Mouse (Mus musculus): ENCODE results near the gene Card10.

Card10 gene

DNA sequence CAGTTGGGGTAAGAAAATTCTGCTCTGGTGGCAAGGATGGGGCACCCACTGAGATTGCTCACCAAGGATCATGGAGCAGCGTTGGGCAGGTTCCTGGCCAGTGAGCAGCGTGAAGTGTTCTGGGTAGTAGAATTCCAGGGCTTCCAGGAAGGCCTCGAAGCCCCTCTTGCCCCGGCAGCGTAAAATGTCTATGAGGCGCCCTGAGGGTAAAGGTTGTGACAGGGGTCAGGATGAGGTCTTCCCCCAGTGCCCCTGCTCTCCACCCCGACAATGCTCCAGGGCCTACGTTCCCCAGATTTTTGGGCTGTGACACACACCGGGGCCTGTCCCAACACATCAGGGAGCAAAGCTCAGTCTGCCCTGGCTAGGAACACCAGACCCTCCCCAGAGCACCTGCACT lies 1.3 kb downstream of the Card10 start:
- no peak for DNase-seq

DNA sequence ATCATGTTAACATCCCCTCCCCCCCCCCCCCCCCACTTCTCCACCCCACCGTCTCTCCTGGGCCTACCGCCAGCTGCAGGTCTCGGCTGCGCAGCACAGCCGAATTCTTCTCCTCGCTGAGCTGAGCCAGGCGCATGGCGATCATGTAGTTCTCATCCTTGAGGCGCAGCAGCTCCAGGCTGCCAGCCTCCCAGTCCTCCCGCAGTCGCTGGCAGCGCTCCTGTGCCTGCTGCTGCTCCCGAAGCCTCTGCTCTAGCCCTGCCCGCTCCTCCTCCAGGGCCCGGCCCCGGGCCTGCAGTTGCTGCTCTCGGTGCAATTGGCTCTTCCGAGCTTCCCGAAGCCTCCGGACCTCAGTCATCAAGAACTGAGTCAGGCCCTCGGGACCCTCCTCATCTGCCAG lies 3.8 kb downstream of the Card10 start:
- DNase-seq = peak; percentile 57 to 75

DNA sequence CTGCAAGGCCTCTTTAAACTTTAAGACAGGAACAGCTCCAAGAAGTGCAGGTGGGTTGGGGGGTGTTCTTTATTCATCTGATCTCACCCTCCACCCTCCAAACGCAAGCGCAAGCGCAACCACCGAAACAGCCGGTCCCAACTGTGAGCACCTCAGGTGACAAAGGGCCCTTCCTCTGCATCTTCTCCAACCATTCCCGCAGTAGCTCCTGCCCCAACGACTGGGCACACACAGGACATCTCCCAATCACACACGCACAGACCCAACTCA lies 5.8 kb downstream of the Card10 start:
- DNase-seq = no peak

DNA sequence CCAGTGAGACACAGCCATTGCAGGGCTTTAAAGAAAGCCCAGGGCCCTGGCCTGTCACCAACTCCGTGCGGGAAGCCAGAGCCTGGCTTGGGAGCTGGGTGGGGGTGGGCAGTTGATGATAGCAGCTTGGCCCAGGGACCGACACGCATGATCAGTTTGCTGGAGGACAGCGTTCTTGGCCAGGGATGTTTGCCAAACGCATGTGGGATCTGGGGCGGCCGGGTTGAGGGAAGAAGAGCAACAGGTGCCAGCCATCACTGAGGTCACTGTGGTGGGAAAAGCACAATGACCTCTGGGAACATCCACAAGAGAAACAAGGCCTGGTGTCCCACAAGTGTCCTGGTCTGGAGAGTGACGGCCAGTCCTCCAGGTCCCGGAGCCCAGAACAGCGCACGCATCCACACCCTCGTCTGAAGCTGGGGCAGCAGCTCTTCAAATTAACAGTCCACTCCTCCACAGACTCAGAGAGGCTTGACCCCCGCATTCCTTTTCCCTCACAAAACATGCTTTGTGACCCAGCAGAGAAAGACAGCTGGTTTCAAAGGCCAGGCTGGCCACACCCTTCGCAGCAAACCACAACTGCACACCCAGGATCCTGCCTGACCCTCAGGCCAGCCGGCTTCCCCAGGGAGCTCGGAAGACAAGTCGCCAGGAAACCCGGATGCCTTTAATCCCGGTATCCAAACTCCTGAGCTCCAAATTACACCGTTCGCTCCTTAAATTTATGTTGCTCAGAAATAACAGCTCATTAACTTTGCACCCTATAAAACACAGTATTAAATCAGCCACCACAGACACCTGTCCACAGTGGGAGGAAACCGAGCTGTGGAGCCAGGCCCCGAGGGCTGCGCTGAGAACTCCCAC lies 6.4 kb downstream of the Card10 start:
- peak in 1 of 2 experiments; percentile 28 for DNase-seq

DNA sequence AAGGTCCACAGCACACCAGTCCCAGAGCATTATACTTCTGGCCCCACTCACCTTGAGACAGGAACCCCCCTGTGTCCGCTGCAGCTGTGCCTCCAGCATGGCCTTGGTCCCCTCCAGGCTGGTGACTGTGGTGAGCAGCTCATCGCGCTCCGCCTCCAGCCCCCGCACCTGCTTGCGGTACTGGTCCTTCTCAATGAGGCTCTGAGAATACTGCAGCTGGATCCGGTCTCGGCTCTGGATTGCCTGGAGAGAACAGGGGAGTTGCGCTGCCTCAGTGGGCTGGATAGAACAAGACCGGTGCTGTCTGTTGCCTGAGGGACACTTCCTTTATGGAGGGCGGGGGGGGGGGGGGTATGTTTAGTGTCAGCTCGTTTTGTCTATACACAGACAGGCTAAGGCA lies 11.9 kb downstream of the Card10 start:
- DNase-seq = no peak

DNA sequence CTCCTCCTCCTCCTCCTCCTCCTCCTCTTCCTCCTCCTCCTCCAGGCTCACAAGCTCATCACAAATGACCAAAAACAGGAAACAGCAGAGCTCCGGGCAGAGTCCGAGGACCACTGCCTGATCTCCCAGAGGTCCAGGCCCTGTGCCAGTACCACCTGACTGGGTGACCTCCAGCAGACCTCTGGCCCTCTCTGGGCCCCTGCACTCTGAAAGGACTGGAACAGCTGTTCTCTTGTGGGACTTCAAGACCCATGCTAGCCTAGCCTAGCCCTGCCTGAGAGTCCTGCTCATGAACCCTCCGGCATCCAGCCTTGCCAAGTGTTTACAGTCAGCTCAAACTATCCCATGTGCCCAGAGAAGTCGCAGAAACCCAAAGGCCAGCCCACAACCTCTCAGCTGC lies 12.4 kb downstream of the Card10 start:
- no peak for DNase-seq

DNA sequence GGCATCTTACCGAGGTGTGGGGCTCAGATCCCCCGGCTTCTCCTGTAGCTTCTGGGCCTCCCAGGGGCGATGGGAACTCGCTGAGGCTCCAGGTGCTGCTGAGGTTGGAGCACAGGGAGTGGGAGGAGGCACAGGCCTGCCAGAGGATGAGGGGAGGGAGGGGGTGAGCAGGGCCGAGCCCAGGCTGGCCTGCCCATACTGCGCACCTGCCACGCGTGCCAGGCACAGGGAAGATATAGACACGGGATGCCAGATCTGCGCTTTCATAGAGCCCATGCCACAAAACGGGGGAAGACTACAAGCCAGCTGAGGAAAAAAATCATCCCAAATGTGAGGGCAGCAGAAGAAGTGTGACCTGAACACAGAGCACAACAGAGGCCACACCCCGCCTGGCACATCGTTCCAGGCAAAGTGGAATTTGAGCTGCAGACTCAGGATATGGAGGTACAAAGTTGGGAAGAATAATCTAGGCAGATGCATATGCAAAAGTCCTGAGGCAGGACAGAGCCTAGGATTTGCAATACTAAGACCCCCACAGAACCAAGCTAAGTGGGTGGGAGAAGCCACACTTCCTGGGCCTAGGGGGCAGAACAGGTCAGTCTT lies 13.0 kb downstream of the Card10 start:
- DNase-seq = no peak

DNA sequence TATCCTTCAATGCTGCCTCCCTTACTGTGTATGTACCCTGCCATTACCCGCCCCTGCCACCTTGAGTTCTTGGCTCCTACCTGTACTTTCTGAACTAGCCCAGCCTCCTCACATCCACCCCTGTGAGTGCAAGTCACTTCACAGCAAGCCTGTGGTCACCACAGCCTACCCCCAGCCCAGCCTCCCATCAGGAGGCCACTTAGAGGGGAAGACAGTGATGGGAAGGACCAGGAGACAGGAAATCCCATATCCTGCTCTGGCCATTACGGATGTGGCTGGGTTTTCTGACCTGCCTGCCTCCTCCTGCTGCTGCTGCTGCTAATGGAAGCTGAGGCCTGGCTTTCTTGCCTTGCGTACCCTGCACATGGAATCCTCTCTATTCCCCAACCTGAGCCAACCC lies 14.8 kb downstream of the Card10 start:
- DNase-seq = no peak

DNA sequence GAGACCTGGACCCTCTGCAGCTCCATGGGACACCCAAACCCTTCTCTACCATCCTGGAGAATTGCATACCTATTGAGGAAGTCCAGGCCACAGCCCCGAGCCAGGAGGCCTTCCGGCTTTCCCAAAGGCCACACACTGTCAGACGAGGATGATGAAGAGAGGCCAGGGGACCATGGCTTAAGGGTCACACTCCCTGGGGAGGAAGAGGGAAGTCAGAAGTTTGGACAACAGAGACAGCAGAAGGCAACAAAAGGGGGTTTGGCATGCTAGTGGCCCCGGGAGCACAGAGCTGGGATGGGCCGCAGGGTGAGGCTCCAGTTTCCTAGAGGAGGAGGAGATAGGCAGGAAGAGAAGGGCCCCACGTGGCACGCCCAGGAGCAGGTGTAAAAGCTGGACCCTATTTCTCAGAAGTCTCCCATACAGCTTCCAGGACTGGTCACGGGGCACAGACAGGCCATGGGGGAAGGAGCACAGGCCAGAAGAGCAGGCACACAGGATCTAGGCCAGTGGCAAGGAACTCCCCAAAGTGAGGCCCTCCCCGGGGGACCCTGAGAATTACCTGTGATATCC lies 15.5 kb downstream of the Card10 start:
- DNase-seq = no peak

DNA sequence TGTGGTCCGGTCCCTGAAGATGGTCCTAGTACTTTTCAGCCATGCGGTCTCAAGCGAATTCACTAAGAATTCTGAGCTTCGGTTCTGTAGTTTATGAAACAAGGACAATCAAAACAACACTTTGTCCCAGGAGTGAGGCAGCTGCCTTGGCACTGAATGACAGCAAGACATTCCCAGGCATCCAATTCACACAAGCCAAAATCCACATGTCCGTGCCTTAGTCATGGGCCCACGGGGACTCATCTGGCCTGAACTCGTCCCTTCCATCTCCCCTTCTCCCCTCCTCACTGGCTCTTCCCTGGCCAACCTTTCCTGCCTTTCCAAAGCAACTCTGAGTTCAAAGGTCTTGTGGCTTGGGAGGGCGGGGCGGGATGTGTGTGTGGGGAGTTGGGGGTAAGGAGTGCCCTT lies 16.4 kb downstream of the Card10 start:
- no peak for DNase-seq

DNA sequence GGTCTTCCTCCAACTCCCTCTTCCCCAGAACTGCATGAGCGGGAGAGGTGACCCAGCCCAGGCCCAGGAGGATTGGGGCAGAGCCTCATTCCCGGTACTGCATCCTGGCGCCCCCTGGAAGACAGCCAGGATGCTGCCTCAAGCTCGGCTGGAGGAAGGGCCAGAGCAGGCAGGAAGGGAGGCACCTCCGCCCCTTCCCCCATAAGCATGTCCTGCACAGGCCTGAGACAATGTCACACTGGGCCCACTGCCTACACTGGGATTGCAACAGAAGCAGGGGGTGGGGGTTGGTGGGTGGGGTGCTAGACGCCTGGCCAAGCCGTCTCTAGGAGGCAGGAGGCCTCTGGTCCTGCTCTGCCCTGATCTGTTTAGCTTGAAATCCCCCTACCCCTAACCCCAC lies 16.9 kb downstream of the Card10 start:
- no peak for DNase-seq

DNA sequence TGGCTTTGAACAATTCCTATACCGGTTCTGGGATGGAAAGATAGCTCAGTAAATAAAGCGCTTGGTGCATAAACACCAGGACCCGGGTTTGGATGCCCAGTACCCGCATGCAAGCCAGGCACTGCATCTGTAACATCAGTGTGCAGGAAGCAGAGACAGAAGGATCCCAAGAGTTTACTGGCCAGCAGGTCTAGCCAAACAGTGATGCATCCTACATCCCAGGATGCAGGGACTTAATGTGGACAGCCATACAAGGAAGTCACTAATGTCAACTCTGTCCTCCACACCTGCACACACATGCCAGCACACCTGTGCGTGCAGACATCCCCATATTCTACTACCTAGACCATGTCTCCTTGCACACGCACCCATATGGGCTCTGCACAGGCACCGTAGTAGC lies 17.6 kb downstream of the Card10 start:
- no peak for DNase-seq

DNA sequence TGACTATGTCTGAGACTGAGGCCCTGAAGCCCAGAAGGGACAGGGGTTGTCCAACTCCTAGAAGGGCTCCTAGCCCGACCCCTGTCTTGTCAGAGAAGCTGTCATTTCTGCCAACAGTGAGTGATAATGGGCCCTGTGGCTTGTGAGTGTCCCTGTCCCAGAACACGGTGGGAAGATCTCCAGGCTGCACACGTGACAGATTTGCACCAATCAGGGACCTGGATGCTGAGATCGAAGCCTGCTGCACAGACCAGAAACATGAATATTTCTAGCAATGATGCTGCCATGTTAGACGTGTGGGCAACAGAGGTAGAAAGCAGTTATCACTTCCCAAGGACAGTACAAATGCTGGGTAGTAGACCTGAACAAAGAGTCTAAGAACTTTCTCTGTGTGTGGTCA lies 18.3 kb downstream of the Card10 start:
- no peak for DNase-seq

DNA sequence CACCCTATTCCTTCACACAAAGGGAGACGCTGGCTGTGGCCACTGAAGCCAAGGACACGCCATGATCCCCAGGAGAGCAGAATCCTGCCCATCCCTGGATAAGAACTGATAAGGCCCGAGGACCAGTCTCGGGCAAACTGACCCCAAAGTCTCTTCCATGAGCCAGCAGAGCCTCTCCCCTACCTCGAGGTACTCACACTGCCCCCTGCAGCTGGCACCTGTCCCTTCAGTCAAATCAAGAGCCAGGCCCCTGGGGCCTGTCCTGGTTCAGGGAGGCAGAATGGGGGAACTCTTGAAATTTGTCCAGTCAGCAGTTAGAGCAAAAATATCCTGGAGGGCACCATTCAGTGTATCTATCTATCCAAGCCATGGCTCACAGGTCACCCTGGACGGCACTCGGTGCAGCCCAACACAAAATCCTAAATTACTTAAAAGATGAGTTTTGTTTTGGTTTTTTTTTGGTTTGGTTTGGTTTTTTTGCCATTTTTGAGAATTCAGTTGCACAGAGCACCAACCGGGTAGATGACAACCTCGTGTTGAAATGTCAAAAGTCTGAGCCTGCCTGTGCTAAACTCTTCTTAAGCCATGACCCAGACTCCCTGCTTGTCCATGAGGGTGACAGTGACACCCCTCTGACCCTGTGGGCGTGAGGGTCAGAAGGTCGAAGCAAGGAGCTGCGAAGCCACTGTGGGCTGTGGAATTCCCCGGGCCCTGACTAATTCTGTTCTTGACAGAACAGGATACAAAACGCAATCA lies 20.3 kb downstream of the Card10 start:
- DNase-seq = no peak

DNA sequence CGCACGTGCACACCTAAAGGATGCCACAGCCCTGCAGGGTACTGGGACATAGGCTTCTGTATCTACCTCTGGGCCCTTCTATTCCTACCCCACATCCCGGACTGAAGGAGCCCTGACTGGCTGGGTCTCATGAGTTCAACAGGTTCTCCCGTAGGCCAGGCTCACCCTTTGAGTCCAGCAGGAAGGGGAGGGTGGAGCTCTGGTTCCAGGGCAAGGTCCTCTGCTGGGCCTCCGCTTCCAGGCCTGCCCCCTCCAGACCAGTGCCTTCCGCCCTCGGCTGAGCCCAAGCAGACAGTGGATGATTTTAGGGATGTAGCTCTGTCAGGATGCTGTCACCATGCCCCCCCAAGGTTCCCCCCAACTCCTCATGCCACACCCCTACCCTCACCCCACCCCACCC lies 21.9 kb downstream of the Card10 start:
- no peak for DNase-seq

DNA sequence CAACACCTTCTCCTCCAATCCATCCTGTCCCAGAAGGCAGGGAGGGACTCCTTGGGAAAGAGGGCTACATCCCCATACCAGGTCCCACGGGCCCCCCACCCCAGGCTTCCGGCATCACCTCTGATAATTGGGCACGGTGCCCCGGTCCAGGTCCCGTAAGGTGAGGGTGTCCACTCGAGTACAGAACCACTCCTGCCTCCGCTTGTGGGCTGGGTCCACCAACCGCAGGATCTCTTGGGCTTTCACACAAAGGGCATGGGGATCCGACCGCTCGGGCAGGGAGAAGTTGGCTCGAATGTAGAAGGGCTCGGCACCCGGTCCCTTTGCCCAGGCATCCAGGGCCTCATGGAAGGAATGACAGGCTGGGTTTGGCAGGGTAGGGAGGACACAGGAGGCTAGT lies 22.5 kb downstream of the Card10 start:
- no peak for DNase-seq

DNA sequence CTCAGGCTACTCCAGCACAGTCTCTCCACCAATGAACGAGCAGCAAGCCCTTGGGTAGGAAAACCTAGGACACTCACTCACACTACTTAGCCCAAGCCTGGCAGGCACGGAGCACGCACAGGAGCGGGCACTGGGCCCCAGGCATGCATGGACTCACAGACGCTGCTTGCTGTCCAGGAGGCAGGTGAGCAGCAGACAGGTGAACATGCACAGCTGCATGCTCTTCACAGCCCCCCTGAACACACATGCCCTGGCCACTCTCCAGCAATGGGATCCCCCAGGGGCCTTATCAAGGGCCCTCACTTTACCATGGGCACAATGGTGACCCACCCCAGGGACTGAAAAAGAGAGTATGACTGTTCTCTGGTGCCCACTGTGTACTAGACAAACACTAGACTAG lies 23.2 kb downstream of the Card10 start:
- DNase-seq = no peak

DNA sequence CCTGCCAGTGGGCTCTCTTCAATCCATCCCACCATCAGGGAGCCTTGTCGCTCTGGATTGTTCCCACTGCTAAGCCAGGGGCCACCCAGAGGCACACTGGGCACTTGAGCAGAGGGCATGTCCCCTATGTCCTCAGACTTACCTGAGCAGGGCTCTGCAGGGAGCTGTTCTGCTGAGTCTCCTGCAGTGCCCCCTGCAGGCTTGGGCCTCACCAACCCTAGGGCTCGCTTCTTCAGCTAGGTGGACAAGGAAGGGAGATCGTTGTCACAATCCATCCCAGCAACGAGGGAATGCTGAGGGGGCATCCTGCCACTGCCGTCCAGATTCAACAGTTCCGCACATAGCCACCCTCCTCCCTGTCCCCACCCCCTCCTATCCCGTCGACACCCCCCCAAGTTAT lies 23.6 kb downstream of the Card10 start:
- no peak for DNase-seq

DNA sequence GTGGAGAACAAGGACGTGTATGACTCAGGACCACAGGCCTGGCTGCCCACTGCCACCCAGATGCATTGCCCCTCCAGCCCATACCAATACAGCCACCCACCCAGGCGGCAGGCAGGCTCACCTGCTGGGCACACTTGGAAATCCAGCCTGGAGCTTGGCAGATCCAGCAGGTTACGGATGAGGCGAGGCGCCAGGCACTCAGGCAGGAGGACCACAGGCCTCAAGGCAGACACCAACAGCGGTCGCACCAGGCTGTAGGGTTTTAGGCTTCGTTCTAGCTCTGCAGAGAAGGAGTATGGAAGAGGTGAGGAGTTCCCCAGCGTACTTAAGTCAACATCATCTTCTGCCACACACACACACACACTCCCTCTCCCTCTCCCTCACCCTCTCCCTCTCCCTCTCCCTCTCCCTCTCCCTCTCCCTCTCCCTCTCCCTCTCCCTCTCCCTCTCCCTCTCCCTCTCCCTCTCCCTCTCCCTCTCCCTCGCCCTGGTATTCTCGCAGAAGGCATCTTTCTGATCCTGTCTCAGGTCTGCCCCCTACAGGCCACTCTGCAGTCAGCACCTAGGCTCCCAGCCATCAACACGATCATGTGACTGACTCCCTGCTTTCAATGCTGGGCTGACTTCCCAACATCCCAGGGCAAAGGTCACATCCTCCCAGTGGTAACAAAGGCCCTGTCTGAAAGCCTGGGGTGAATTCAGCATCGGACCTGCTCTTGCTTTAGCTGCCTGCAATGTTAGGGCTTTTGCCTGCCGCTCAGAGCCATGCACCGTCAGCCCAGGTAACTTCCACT lies 24.6 kb downstream of the Card10 start:
- peak; percentile 87 to 92 for DNase-seq

DNA sequence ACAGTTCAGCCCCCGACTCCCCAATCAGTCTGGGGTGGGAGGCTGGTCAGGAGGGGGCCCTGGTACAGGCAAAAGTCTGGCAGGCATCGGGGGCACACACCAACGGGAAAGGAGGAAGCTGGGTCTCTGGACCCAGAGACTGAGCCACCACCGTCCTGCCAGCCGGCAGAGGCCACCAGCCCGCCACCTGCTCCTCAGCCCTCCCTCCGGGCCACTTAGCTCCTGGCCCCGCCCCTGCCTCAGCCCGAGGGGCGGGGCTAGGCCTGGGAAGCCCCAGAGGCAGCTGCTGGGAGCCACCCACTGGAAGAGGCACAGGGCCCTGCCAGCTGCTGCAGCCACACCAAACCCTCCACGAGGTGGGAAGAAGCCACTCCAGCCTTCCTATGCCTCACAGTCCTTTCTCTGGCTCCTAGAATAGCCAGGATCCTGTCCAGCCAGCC lies 29.5 kb downstream of the Card10 start, which contains the start of gene Mfng:
Gene Mfng, minus strand, starts transcription at position 186 of the 440 bp plus-strand sequence.
- DNase-seq = peak in 1 of 2 experiments; percentile 48

DNA sequence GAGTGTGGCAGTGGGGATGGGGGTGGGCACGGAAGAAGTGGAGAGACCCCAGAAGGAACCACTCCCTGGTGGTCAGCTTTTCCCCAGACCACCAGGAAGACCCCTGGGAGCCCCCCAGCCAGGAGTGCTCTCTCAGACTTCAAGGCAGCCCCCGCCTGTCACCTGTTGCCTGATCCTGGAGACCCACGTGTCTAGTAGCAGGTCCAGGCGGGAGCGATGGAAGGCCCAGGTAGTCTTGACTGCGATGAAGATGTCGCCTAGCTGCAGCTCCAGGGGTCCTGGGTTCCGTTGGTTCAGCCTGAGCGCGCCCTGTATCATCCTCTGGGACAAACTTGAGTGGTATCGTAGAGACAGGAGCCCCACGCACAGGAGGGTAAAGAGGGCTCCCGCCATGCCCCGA lies 30.0 kb downstream of the Card10 start:
- no peak for DNase-seq

DNA sequence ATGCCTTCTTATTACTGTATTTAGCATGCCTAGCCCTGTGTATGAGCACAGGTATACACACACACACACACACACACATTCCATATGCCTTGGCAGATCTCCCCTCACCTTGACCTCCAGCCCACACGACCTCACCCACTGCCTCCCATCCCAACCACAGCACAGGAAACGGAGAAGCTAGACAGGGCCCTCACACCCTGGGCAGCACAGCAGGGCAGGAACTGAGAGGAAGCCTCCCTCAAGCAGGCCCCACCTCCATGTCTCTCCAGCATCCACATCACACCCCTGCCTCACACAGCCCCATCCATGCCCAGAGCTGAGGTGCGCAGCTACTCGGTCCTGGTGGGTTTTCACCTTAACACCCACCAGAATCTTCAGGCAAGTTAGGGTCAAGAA lies 30.5 kb downstream of the Card10 start:
- no peak for DNase-seq
